Mouse (Mus musculus): ENCODE measurements around the gene Csmd2. TPM values are rescaled to one million over a fixed set of nuclear protein-coding genes. Genes with fewer than 3 reads are reported as not detected.

The Csmd2 gene
- polyA plus RNA-seq, 1 experiment from 2014 or later = 11.2 TPM

DNA sequence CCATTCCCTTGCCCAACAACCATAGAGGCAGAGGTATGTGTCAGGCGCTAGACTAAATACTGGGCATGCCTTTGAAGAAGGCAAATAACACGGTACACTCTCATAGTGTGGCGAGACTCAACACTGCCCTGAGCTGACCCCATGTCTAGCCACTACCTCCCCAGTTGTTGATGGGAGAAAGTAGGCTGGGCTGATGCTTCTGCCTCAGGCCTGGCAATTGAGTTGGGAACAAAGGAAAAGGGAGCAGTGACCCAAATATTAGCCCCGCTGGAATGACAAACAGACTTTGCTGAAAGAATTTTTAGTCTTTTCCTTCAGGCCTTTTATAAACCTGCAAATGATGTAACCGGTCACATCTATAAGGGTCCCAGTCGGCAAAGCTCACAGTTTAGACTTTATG is 393.7 kb downstream of the Csmd2 start:
- Histone ChIP-seq H3K4me3 (ENCODE audit: low read length) (no peak overlapping the region), H3K9me3 (ENCODE audit: control insufficient read depth, low read length) (no peaks in the 10 kb centered on the region), H3K9ac (ENCODE audit: low read depth, low read length) (no peak overlapping the region), H3K27me3 (replicated peaks; ENCODE audit: control insufficient read depth, insufficient read depth, low read length) (no peaks in the 10 kb centered on the region), H3K4me2 (ENCODE audit: low read length) (no peak overlapping the region), H3K27ac (ENCODE audit: low read depth, low read length) (no peak overlapping the region), H3K36me3 (ENCODE audit: control insufficient read depth, insufficient read depth, low read length) (peaks cover 11% of the 10 kb centered on the region), H3K4me1 (ENCODE audit: control insufficient read depth, insufficient read depth, low read depth, low read length) (no peaks in the 10 kb centered on the region)
- no peak for ATAC-seq
- 85% methylated on average over 6 of the region's 6 CpGs for WGBS

DNA sequence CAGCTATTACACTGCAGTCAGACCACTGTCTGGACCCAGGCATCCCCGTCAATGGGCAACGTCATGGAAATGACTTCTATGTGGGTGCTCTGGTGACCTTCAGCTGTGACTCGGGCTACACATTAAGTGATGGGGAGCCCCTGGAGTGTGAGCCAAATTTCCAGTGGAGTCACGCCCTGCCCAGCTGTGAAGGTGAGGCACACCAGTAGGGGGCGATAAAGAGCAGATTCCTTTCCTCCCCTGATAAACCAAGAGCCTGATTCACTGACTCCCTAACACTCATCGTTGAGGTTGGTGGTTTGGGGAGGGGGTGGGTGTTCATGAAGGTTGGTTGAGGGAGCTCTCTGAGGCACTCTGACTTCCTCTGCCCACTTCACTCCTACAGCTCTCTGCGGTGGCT is 396.1 kb downstream of the Csmd2 start:
- Histone ChIP-seq H3K4me3 (ENCODE audit: low read length) (no peak overlapping the region), H3K4me2 (ENCODE audit: low read length) (no peak overlapping the region), H3K4me1 (ENCODE audit: control insufficient read depth, insufficient read depth, low read depth, low read length) (no peaks in the 10 kb centered on the region), H3K9me3 (ENCODE audit: control insufficient read depth, low read length) (no peaks in the 10 kb centered on the region), H3K36me3 (ENCODE audit: control insufficient read depth, insufficient read depth, low read length) (peaks cover 7% of the 10 kb centered on the region), H3K9ac (ENCODE audit: low read depth, low read length) (no peak overlapping the region), H3K27me3 (replicated peaks; ENCODE audit: control insufficient read depth, insufficient read depth, low read length) (no peaks in the 10 kb centered on the region), H3K27ac (ENCODE audit: low read depth, low read length) (no peak overlapping the region)
- ATAC-seq = no peak
- 90% methylated on average over 7 of the region's 7 CpGs for WGBS

DNA sequence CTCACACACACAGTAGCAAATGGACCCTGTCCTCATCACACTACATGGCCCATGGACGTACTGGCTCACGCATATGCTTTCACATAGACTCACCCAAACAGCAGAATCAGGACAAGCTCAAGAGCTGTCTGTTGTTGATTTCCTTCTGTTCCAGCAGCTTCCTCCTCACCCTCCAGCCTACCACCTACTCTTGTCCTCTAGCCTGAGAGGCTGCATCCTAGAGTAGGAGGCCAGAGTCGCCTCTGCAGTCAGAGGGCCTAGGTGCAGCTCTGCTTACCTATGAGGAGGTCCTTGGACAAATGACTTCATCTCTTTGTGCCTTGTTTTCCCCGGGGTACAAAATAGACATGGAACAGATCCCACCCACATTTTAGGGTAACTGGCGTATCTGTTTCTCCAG is 403.8 kb downstream of the Csmd2 start:
- Histone ChIP-seq H3K4me1 (ENCODE audit: control insufficient read depth, insufficient read depth, low read depth, low read length) (peaks cover under 1% of the 10 kb centered on the region; the same call in 1 of the 2 replicates), H3K4me2 (ENCODE audit: low read length) (no peak overlapping the region), H3K9ac (ENCODE audit: low read depth, low read length) (no peak overlapping the region), H3K27me3 (replicated peaks; ENCODE audit: control insufficient read depth, insufficient read depth, low read length) (no peaks in the 10 kb centered on the region), H3K9me3 (ENCODE audit: control insufficient read depth, low read length) (no peaks in the 10 kb centered on the region), H3K27ac (ENCODE audit: low read depth, low read length) (no peak overlapping the region), H3K36me3 (ENCODE audit: control insufficient read depth, insufficient read depth, low read length) (peaks cover 12% of the 10 kb centered on the region), H3K4me3 (ENCODE audit: low read length) (no peak overlapping the region)
- no peak for ATAC-seq
- WGBS = 95% methylated on average over 5 of the region's 5 CpGs

DNA sequence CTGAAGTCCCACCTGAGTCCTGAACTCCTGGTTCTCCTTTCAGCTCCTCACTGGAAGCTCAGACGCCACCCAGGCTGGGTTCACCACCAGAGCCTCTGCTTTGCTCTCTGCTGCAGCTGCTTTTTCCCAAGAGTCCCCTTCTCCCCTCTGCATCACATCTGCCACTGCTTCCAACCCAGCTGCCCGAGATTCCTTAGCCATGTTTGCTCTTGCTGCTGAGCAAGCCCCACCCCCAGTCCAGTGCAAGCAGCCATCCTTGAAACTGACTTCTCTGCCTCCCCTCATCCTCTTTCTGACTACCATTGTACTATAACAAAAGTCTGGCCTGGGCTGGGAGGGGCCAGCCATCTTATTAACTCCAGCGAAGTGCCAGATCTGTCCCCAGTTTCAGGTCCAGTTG is 404.6 kb downstream of the Csmd2 start:
- H3K9me3 ChIP-seq (ENCODE audit: control insufficient read depth, low read length) = no peaks in the 10 kb centered on the region
- no peak overlapping the region for H3K4me2 ChIP-seq (ENCODE audit: low read length)
- H3K36me3 ChIP-seq (ENCODE audit: control insufficient read depth, insufficient read depth, low read length) = peaks cover 13% of the 10 kb centered on the region
- no peaks in the 10 kb centered on the region for H3K27me3 ChIP-seq (replicated peaks; ENCODE audit: control insufficient read depth, insufficient read depth, low read length)
- no peak overlapping the region for H3K9ac ChIP-seq (ENCODE audit: low read depth, low read length)
- 14% methylated on average over 3 of the region's 3 CpGs for WGBS
- no peak for ATAC-seq
- no peak overlapping the region for H3K27ac ChIP-seq (ENCODE audit: low read depth, low read length)
- H3K4me1 ChIP-seq (ENCODE audit: control insufficient read depth, insufficient read depth, low read depth, low read length) = peaks cover 3% of the 10 kb centered on the region; the same call in 1 of the 2 replicates
- H3K4me3 ChIP-seq (ENCODE audit: low read length) = no peak overlapping the region

DNA sequence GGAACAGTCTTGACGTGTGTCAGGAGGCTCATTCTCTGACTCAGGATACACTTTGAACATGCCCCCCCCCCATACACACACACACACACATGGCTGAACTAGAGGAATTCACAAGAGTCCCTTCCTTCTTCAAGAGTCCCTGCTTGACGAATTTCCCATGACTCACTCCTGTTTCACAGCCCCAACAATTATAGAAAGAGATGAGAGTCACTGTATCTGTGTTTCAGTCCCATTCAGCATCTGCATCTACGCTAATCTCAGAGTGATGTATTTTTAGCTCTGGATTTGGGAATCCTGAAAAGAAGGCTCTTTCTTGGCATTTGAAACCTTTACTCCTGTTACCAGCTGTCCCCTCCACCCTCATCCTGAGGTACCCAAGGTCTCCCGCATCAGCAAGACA is 406.2 kb downstream of the Csmd2 start:
- Histone ChIP-seq H3K4me1 (ENCODE audit: control insufficient read depth, insufficient read depth, low read depth, low read length) (peaks cover 11% of the 10 kb centered on the region), H3K27me3 (replicated peaks; ENCODE audit: control insufficient read depth, insufficient read depth, low read length) (no peaks in the 10 kb centered on the region), H3K4me2 (ENCODE audit: low read length) (no peak overlapping the region), H3K36me3 (ENCODE audit: control insufficient read depth, insufficient read depth, low read length) (peaks cover 13% of the 10 kb centered on the region), H3K27ac (ENCODE audit: low read depth, low read length) (no peak overlapping the region), H3K9me3 (ENCODE audit: control insufficient read depth, low read length) (no peaks in the 10 kb centered on the region), H3K4me3 (ENCODE audit: low read length) (no peak overlapping the region), H3K9ac (ENCODE audit: low read depth, low read length) (no peak overlapping the region)
- ATAC-seq = no peak
- WGBS = 89% methylated on average over 4 of the region's 4 CpGs

DNA sequence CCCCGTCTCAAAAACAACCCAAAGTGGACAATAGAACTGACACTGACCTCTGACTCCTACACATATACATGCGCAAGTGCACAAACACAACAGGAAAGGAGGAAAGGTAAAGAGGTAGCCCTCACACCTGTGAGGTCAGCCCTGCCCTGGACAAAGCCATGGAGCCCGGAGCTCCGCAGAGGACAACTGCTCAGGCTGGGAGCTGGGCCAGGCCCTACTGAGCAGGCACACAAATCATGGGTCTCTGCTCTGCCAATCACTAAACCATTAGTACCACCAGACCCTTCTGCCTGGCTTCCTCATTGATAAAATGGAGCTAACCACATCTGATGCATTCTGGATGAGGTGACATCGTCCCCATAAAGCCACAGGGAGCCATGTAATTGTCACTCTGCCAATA is 409.0 kb downstream of the Csmd2 start:
- H3K9ac ChIP-seq (ENCODE audit: low read depth, low read length) = no peak overlapping the region
- 71% methylated on average over 5 of the region's 5 CpGs for WGBS
- H3K4me1 ChIP-seq (ENCODE audit: control insufficient read depth, insufficient read depth, low read depth, low read length) = peaks cover 14% of the 10 kb centered on the region
- peaks cover 10% of the 10 kb centered on the region for H3K36me3 ChIP-seq (ENCODE audit: control insufficient read depth, insufficient read depth, low read length)
- H3K27ac ChIP-seq (ENCODE audit: low read depth, low read length) = no peak overlapping the region
- no peak overlapping the region for H3K4me2 ChIP-seq (ENCODE audit: low read length)
- ATAC-seq = no peak
- H3K9me3 ChIP-seq (ENCODE audit: control insufficient read depth, low read length) = no peaks in the 10 kb centered on the region
- H3K4me3 ChIP-seq (ENCODE audit: low read length) = no peak overlapping the region
- no peaks in the 10 kb centered on the region for H3K27me3 ChIP-seq (replicated peaks; ENCODE audit: control insufficient read depth, insufficient read depth, low read length)

DNA sequence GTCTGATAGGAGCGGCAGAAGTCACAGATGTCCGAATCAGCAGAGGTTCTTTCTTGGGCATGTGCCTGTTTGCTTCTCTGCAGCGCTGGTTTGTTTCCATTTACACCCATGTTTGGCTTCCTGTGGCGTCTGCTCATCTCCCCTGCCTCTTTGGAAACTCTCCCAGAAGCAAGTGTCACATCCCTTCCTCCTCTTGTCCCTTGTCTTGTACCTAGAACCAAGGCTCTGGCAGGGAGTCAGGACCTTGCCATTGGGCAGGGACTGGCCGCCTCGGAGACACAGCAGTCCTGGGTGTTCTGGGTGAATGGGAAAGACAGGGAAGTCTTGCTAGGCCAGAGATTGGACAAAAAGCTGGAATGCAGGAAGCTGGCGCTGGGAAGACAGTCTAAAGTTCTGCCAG is 410.1 kb downstream of the Csmd2 start:
- Histone ChIP-seq H3K27me3 (replicated peaks; ENCODE audit: control insufficient read depth, insufficient read depth, low read length) (no peaks in the 10 kb centered on the region), H3K36me3 (ENCODE audit: control insufficient read depth, insufficient read depth, low read length) (peaks cover 14% of the 10 kb centered on the region), H3K4me2 (ENCODE audit: low read length) (no peak overlapping the region), H3K9ac (ENCODE audit: low read depth, low read length) (no peak overlapping the region), H3K4me3 (ENCODE audit: low read length) (no peak overlapping the region), H3K27ac (ENCODE audit: low read depth, low read length) (no peak overlapping the region), H3K9me3 (ENCODE audit: control insufficient read depth, low read length) (no peaks in the 10 kb centered on the region), H3K4me1 (ENCODE audit: control insufficient read depth, insufficient read depth, low read depth, low read length) (peaks cover 14% of the 10 kb centered on the region)
- ATAC-seq = no peak
- 60% methylated on average over 7 of the region's 7 CpGs for WGBS

DNA sequence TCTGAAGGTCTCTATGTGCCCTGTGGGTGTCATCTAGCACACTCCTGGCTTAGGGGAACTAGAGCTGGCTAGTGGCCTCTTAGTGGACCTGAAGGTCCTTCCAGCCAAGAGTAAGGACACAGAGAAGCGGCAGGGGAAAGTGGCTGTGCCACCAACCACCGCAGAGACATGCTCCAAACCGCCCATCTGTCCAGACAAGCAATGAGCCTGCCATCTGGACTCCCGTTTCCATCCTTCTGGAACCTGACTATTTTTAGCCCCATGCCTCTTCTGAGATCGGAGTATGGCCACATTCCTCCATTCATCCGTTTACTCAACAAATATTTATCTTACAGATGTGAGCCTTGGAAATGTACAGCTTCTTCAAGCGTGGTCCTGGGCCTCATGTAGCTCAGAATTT is 411.3 kb downstream of the Csmd2 start:
- Histone ChIP-seq H3K4me2 (ENCODE audit: low read length) (no peak overlapping the region), H3K4me1 (ENCODE audit: control insufficient read depth, insufficient read depth, low read depth, low read length) (peaks cover 14% of the 10 kb centered on the region), H3K9me3 (ENCODE audit: control insufficient read depth, low read length) (no peaks in the 10 kb centered on the region), H3K9ac (ENCODE audit: low read depth, low read length) (no peak overlapping the region), H3K36me3 (ENCODE audit: control insufficient read depth, insufficient read depth, low read length) (peaks cover 14% of the 10 kb centered on the region), H3K27ac (ENCODE audit: low read depth, low read length) (no peak overlapping the region), H3K4me3 (ENCODE audit: low read length) (no peak overlapping the region), H3K27me3 (replicated peaks; ENCODE audit: control insufficient read depth, insufficient read depth, low read length) (no peaks in the 10 kb centered on the region)
- 62% methylated on average over 7 of the region's 7 CpGs for WGBS
- ATAC-seq = no peak

DNA sequence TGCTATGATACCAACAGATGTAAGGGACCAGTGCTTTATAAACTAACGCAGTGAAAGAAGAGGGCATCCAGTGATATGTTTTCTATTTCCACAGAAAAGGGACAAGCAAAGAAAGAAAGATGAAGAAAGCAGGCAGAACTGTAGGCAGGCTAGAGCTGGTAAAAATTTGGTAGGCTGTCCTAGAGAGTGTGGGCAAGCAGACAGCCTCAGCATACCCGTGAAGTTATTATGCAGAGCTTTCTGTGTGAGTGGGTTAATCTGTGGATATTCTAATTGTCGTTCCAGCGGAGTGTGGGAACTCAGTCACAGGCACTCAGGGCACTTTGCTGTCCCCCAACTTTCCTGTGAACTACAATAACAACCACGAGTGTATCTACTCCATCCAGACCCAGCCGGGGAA is 412.4 kb downstream of the Csmd2 start:
- H3K9ac ChIP-seq (ENCODE audit: low read depth, low read length) = no peak overlapping the region
- H3K4me1 ChIP-seq (ENCODE audit: control insufficient read depth, insufficient read depth, low read depth, low read length) = peaks cover 14% of the 10 kb centered on the region
- ATAC-seq = no peak
- H3K27ac ChIP-seq (ENCODE audit: low read depth, low read length) = no peak overlapping the region
- H3K4me3 ChIP-seq (ENCODE audit: low read length) = no peak overlapping the region
- no peaks in the 10 kb centered on the region for H3K9me3 ChIP-seq (ENCODE audit: control insufficient read depth, low read length)
- peaks cover 9% of the 10 kb centered on the region for H3K36me3 ChIP-seq (ENCODE audit: control insufficient read depth, insufficient read depth, low read length)
- no peak overlapping the region for H3K4me2 ChIP-seq (ENCODE audit: low read length)
- no peaks in the 10 kb centered on the region for H3K27me3 ChIP-seq (replicated peaks; ENCODE audit: control insufficient read depth, insufficient read depth, low read length)
- 81% methylated on average over 6 of the region's 6 CpGs for WGBS

DNA sequence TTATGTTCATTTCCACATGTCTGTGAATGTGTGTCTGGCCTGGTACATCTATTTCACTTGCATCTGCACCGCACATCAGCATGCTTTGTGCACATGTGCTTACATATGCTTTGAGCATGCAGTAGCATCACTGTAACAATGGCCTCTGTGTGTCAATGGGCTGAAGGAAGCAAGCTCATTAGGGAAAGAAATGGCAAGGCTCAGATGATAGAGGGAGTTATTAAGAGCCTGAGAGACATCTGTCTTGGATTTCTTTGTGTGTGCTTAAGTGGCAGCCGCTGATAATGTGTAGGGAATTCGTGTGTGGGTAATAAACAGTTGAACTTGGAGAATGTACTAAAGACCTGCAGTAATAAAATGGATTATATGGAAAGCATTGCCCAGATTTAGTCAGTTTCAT is 413.9 kb downstream of the Csmd2 start:
- Histone ChIP-seq H3K36me3 (ENCODE audit: control insufficient read depth, insufficient read depth, low read length) (peaks cover 6% of the 10 kb centered on the region; the same call in 1 of the 2 replicates), H3K4me2 (ENCODE audit: low read length) (no peak overlapping the region), H3K27ac (ENCODE audit: low read depth, low read length) (no peak overlapping the region), H3K4me1 (ENCODE audit: control insufficient read depth, insufficient read depth, low read depth, low read length) (peaks cover 12% of the 10 kb centered on the region), H3K4me3 (ENCODE audit: low read length) (no peak overlapping the region), H3K9ac (ENCODE audit: low read depth, low read length) (no peak overlapping the region), H3K9me3 (ENCODE audit: control insufficient read depth, low read length) (no peaks in the 10 kb centered on the region), H3K27me3 (replicated peaks; ENCODE audit: control insufficient read depth, insufficient read depth, low read length) (no peaks in the 10 kb centered on the region)
- 74% methylated on average over 3 of the region's 3 CpGs for WGBS
- no peak for ATAC-seq
